Mouse (Mus musculus) inflammation-experienced regulatory T-cells, adult 16 weeks (primary cell): ENCODE results near the gene Tmem144. TPM values are rescaled to one million over a fixed set of nuclear protein-coding genes. Genes with fewer than 3 reads are reported as not detected.

Experiments used
- polyA plus RNA-seq: library from polyadenylated mRNA; unstranded; fragments of 100-300 nt; shearing (Covaris generic); gene quantifications from one replicate; pipeline ENCODE4 v1.2.1, GENCODE M21; 2017

Tmem144 gene
- polyA plus RNA-seq: 1.1 TPM

GRCm38 (mm10) chr3:79852654-79853166 is at the start of gene Tmem144:
Tmem144 (minus strand) TSS chr3:79852773.

DNA sequence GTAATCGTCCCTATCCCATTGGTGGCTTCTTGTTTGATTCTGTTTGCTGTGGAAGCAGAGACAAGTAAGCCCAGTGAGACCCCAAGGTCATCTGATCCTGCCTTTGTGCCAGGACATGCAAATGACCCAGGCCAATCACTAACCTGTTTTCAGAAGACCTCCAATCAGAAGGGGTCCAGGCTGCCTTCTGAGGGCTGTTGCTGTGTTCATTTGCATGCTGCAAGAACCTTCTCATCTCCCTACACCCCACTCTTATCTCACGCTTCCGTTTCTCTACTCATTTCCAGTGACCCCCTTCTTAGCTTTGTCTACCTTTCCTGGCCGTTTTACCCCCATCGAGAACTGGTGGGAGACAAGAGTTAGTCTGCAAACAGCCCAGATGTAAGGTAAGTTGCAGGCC is 31.7 kb upstream of the Tmem144 start, which contains the start of gene Fam198b:
TSS of gene Fam198b (plus strand) at position 229 of the 400 bp plus-strand sequence.

Other genes with a start within 250 kb of the Tmem144 start
- gene 4930579G24Rik, start 223.7 kb downstream of the Tmem144 start, polyA plus RNA-seq: 10.1 TPM
- 56.2 TPM for gene Etfdh, start 223.3 kb downstream of the Tmem144 start, polyA plus RNA-seq
- gene Rxfp1, start 114.9 kb downstream of the Tmem144 start, polyA plus RNA-seq: 0.07 TPM
- 0.05 TPM for gene Fam198b, start 31.8 kb upstream of the Tmem144 start, polyA plus RNA-seq